Mouse (Mus musculus) hindbrain, embryonic 15.5 days (tissue): ENCODE results near the gene Tmem167b. TPM values are rescaled to one million over a fixed set of nuclear protein-coding genes. Genes with fewer than 3 reads are reported as not detected.

Experiments used
- ATAC-seq: fragments of 200-750 bp; cut with Nextera tagmentation; 2 replicates; pipeline ENCODE4 v1.8.0; 2017; ENCODE audit warnings: low read depth, moderate number of reproducible peaks, moderate TSS enrichment; ENCODE audit not compliant: low FRiP score
- H3K27ac ChIP-seq: fragments of 300-500 bp; sonication (generic); replicated peaks from 2 replicates; pipeline ENCODE4 v1.5.1; 2015; ENCODE audit warnings: mild to moderate bottlenecking, inconsistent platforms
- H3K27me3 ChIP-seq: fragments of 300-500 bp; sonication (generic); 2 replicates; pipeline ENCODE4 v1.6.1; 2015; ENCODE audit warnings: control low read depth, inconsistent platforms
- H3K36me3 ChIP-seq: fragments of 300-500 bp; sonication (generic); 2 replicates; pipeline ENCODE4 v1.6.1; 2015; ENCODE audit warnings: control low read depth, inconsistent platforms
- H3K4me1 ChIP-seq: fragments of 300-500 bp; sonication (generic); replicated peaks from 2 replicates; pipeline ENCODE4 v1.6.1; 2015; ENCODE audit warnings: control low read depth, inconsistent platforms
- H3K4me2 ChIP-seq: fragments of 300-500 bp; sonication (generic); 2 replicates; pipeline ENCODE4 v1.6.1; 2015; ENCODE audit warnings: moderate library complexity, mild to moderate bottlenecking, inconsistent platforms
- H3K4me3 ChIP-seq: fragments of 300-500 bp; sonication (generic); 2 replicates; pipeline ENCODE4 v1.5.1; 2015; ENCODE audit warnings: mild to moderate bottlenecking, inconsistent platforms
- H3K9ac ChIP-seq: fragments of 300-500 bp; sonication (generic); 2 replicates; pipeline ENCODE4 v1.6.1; 2015; ENCODE audit warnings: inconsistent platforms
- H3K9me3 ChIP-seq: fragments of 300-500 bp; sonication (generic); 2 replicates; pipeline ENCODE4 v1.6.1; 2016; ENCODE audit warnings: control low read depth, inconsistent platforms
- WGBS: fragments of 180-500 bp; shearing (Covaris S2); methylation state at CpG from one replicate; pipeline ENCODE4 v1.1.7; 2015; 5-methylcytosine and 5-hydroxymethylcytosine counted together
- polyA plus RNA-seq: library from polyadenylated mRNA; unstranded; fragments of >200 nt; fragmentation: Nextera tagmentation; extraction: Ambion mirVana; gene quantifications from 2 replicates; pipeline ENCODE4 v1.2.1, GENCODE M21; 2015

The Tmem167b gene
- polyA plus RNA-seq = 51.1 and 54.0 TPM in 2 replicates

GRCm38 (mm10) chr3:108562133-108562730 lies at the start of gene Tmem167b:
Tmem167b (minus strand) TSS chr3:108562466.
- H3K9me3 ChIP-seq = no peaks in the 10 kb centered on the region
- peak within 1 kb of the TSS; percentile 80 for H3K4me2 ChIP-seq
- peak within 1 kb of the TSS; percentile 67 for H3K4me3 ChIP-seq
- H3K36me3 ChIP-seq = peaks cover 27% of the 10 kb centered on the region
- H3K27ac ChIP-seq = peak within 1 kb of the TSS; percentile 93
- peak within 1 kb of the TSS; percentile 64 for H3K9ac ChIP-seq
- peak; percentile 98 for ATAC-seq
- H3K27me3 ChIP-seq = no peaks in the 10 kb centered on the region
- H3K4me1 ChIP-seq = peaks cover 22% of the 10 kb centered on the region
- under 1% methylated on average over 43 of the region's 45 CpGs for WGBS

DNA sequence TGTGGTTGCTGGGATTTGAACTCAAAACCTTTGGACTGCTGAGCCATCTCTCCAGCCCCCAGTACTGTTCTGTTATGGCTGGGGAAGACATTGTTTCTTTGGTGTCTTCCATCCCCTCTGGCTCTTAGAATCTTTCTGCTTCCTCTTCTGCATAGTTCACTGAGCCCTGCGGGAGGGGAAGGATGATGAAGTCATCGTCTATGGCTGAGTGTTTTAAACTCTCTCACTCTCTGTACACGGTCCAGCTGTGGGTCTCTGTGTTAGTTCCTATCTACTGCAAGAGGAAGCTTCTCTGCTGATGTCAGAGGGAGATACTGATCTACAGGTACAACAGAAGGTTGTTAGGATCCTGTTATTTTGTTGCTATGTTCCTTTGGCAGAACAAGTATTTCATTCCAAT lies 46.6 kb upstream of the Tmem167b start:
- Histone ChIP-seq H3K4me2 (no peak overlapping the region), H3K9me3 (no peaks in the 10 kb centered on the region), H3K9ac (no peak overlapping the region), H3K4me3 (no peak overlapping the region), H3K36me3 (peaks cover 16% of the 10 kb centered on the region), H3K27me3 (no peaks in the 10 kb centered on the region), H3K4me1 (no peaks in the 10 kb centered on the region), H3K27ac (no peak overlapping the region)
- WGBS = 55% methylated on average over 3 of the region's 3 CpGs
- ATAC-seq = no peak

DNA sequence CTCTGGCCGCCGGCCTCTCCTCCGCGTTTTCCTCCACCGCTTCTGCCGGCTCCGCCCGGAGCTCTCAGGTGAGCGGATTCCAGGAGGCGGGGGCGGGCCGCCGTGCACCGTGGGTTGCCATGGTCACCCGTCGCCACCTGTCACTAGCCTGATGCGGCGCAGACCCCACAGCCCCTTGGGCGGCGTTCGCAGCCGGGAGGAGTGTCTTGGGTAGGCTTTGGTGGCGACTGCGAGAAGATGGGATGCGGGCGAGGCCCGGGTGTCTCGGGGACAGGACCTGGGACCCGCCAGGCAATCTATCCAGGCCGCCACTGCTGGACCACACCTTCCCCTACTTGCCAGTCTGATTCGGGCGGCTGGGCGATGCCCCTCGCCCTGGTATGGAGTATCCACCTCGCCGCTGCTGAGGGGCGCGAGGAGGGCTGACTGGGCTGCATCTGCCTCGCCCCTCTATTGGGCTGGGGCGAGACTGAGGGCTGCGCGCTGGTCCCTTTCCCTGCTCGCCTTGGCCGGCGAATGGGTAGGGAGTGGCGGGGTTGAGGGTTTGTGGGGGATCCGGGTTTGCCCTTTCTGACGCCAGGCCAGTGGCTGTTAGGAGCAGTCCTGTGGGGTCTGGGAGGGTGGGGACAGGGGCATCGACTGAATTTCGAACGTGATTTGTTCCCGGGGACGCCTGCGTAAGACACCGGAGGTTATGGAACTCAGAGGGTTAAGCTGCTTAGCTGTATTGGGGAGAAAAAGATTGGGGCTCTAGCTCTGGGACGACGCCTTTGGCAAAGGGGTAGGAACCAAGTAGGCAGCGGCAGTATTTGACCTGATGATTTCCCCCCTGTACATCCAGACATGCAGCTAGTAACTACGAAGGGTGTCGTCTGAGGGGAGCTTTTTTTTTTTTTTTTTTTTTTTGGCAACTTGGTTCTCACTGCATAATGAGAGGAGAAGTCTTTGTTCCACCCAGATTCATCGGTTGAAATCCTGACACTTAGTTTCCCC lies 29.6 kb upstream of the Tmem167b start:
- H3K9me3 ChIP-seq = no peaks in the 10 kb centered on the region
- peak overlapping the region; percentile 93 for H3K9ac ChIP-seq
- no peaks in the 10 kb centered on the region for H3K27me3 ChIP-seq
- under 1% methylated on average over 55 of the region's 61 CpGs for WGBS
- peaks cover 10% of the 10 kb centered on the region for H3K4me1 ChIP-seq
- no peaks in the 10 kb centered on the region for H3K36me3 ChIP-seq
- peak; percentile 87 for ATAC-seq
- peak overlapping the region; percentile 64 for H3K4me2 ChIP-seq
- H3K27ac ChIP-seq = peak overlapping the region; percentile 94
- H3K4me3 ChIP-seq = peak overlapping the region; percentile 90

DNA sequence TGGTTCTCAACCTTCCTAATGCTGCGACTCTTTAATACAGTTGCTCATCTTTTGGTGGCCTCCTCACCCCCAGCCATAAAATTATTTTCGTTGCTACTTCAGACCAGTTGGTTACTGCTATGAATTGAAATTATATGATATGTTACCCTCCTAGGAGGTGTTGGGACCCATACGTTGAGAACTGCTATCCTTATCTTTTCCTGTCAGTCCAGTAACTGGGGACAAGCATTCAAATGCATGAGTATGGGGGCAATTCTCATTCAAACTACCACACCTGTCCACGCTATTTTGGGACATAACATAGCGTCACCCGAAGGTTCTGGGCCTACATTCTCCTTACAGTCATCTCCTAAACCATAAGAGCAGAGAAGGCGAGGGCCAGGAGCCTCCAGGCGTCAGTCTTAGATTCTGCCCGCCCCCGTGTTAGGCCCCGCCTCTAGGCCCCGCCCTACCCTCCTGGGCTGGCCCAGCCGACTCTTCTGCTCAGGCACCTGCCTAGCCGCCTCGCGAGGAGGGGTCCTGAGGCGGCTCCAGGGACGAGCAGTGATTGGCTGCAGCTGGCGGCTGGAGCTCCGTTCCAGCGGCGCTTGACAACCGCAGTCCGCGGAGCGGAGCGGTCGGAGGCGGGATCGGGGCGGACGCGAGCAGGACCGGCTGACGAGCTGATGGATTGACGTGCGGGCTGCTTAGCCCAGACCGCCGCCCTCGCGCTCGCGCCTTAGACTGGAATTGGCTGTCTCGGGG lies 28.7 kb upstream of the Tmem167b start, which contains the start of gene Wdr47:
Wdr47 (plus strand) TSS at position 494 of the 744 bp plus-strand sequence.
- Histone ChIP-seq H3K4me3 (peak within 1 kb of the TSS; percentile 90), H3K27me3 (no peaks in the 10 kb centered on the region), H3K27ac (peak within 1 kb of the TSS; percentile 94), H3K4me1 (peaks cover 10% of the 10 kb centered on the region), H3K9ac (peak within 1 kb of the TSS; percentile 93), H3K4me2 (peak within 1 kb of the TSS; percentile 64), H3K36me3 (no peaks in the 10 kb centered on the region), H3K9me3 (no peaks in the 10 kb centered on the region)
- WGBS = 5% methylated on average over 43 of the region's 44 CpGs
- peak; percentile 98 for ATAC-seq

DNA sequence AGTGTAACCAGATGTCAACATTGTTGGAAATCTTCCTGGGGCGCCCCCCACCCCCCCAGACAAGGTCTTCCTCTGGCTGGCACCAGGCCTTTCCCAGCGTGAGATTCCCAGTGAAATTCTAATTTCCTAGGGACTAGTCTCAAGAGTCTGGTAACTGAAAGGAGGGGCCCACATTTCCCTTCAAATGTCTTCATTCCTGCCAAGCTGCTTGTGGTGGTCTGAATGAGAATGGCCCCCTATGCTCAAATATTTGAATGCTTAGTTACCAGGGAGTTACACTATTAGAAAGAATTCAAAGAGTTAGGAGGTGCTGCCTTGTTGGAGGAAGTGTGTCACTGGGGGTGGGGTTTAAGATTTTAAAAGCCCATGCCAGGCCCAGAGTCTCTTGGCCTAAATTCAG lies 26.2 kb upstream of the Tmem167b start:
- Histone ChIP-seq H3K27me3 (no peaks in the 10 kb centered on the region), H3K4me3 (no peak overlapping the region), H3K27ac (0 out of 2 replicates have a peak overlapping the region, but pooled peaks have one; percentile 8), H3K36me3 (no peaks in the 10 kb centered on the region), H3K9me3 (no peaks in the 10 kb centered on the region), H3K9ac (no peak overlapping the region), H3K4me2 (no peak overlapping the region), H3K4me1 (peaks cover 8% of the 10 kb centered on the region)
- WGBS = 27% methylated on average over 2 of the region's 2 CpGs
- ATAC-seq = no peak

- no peak overlapping the region for H3K9ac ChIP-seq
- no peaks in the 10 kb centered on the region for H3K4me1 ChIP-seq
- 81% methylated on average over 4 of the region's 4 CpGs for WGBS
- no peak for ATAC-seq
- no peak overlapping the region for H3K27ac ChIP-seq
- no peaks in the 10 kb centered on the region for H3K27me3 ChIP-seq
- no peak overlapping the region for H3K4me3 ChIP-seq
- H3K4me2 ChIP-seq = no peak overlapping the region
- H3K9me3 ChIP-seq = no peaks in the 10 kb centered on the region
- H3K36me3 ChIP-seq = no peaks in the 10 kb centered on the region
These were observed 22.3 kb upstream of the Tmem167b start for GRCm38 (mm10) chr3:108584580-108584979.

DNA sequence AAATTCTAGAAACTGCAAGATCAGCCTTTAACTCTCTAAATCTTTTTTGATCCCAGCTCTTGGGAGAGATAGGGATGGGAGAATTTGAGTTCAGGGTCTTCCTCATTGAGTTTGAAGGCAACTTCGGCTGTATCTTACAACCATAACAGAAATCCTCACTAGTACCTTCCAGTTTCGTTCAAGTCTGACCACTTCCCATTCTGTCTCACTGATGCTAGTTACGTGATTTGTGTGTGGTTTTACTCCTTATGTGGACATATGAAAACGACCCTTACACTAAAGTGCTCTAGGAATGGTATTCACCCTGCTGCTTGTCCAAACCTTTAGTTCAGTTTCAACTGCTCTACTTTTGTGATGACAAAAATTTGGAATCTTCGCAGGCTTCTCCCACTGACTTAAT lies 11.8 kb upstream of the Tmem167b start:
- peaks cover 19% of the 10 kb centered on the region for H3K4me1 ChIP-seq
- no peak overlapping the region for H3K4me2 ChIP-seq
- H3K27ac ChIP-seq = no peak overlapping the region
- peaks cover 3% of the 10 kb centered on the region; the same call in 1 of the 2 replicates for H3K36me3 ChIP-seq
- WGBS = 91% methylated on average over 5 of the region's 5 CpGs
- H3K9ac ChIP-seq = no peak overlapping the region
- ATAC-seq = no peak
- no peaks in the 10 kb centered on the region for H3K9me3 ChIP-seq
- no peaks in the 10 kb centered on the region for H3K27me3 ChIP-seq
- no peak overlapping the region for H3K4me3 ChIP-seq

DNA sequence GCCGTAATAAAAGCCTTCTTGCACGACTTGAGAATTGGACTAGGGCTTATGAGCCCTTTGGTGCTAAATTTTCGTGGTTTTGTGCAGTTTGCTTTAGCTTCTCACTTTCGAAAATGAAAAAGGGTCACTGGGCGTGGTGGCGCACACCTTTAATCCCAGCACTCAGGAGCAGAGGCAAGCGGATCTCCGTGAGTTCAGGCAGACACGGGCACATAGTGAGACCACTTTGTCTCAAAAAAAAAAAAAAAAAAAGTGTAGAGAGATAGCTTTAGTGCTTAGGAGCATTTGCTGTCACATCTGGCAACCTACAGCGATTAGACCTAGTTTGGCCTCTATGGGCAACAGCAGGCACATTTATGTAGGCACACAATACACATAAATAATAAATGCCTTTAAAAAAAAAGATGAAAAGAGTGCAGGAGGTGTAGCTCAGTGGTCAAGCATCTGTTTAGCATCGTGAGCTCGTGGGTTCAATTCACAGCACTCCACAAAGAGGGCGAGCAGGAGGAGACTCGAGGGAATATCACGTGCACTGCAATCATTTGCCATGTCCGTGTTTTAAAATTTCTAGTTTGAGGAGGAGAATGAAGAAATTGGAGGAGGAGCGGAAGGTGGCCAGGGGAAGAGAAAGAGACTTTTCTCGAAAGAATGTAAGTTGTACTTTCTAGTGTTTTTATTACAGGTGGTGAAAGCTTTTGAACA lies 10.2 kb upstream of the Tmem167b start:
- ATAC-seq = no peak
- peak overlapping the region; percentile 63 for H3K4me3 ChIP-seq
- peak overlapping the region; percentile 84; the same call in 1 of the 2 replicates for H3K27ac ChIP-seq

DNA sequence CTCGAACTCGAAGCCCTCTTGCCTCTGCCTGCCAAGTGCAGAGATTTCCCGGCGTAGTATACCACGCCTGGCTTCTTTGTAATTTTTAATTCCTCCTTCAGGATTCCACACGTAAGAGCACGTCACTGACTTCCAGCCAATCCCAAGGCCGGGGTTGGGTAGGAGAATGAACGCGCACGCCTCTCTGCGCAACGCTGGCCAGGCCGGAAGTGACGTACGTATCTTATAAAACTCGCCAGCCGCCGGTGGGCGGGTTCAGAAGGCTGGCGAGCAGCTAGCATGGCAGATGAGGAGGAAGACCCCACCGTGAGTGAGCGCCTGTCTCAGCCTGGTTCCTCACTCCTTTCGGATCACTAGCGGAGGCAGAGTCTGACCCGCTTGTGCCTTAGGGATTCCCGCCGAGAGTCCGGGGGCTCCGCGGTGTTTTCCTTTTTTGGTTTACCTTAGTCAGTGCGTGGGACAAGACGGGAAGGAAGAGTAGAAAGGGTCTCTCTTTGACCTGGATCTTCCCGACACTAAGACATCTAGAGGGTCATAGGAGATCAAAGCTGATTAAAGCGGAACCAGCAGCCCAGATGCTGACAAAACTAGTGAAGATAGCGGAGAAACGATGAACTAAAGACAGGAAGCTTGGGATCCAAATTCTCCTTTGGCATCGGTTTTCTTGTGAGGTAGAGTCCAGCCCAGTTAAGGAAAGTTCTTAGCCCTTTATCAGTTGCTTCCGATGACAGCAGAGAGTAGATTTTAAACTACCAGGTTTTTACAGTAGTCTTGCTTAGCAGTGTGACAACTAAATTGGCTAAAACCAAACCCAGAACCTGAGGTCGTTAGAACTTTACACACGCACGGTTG lies 9.4 kb upstream of the Tmem167b start, which contains the start of gene Taf13:
Taf13 (plus strand) TSS at position 256 of the 852 bp plus-strand sequence.
- WGBS = 2% methylated on average over 42 of the region's 42 CpGs
- H3K4me1 ChIP-seq = peaks cover 19% of the 10 kb centered on the region
- H3K4me3 ChIP-seq = peak within 1 kb of the TSS; percentile 63
- H3K36me3 ChIP-seq = no peaks in the 10 kb centered on the region
- peak within 1 kb of the TSS; percentile 84 for H3K27ac ChIP-seq
- H3K27me3 ChIP-seq = no peaks in the 10 kb centered on the region
- no peaks in the 10 kb centered on the region for H3K9me3 ChIP-seq
- peak within 1 kb of the TSS; percentile 67 for H3K9ac ChIP-seq
- peak within 1 kb of the TSS; percentile 62 for H3K4me2 ChIP-seq
- ATAC-seq = peak; percentile 98

More for the DNA sequence above, 10.2 kb upstream of the Tmem167b start:
- Histone ChIP-seq H3K27me3 (no peaks in the 10 kb centered on the region), H3K9ac (peak overlapping the region; percentile 67), H3K4me2 (peak overlapping the region; percentile 62), H3K9me3 (no peaks in the 10 kb centered on the region), H3K36me3 (no peaks in the 10 kb centered on the region), H3K4me1 (peaks cover 19% of the 10 kb centered on the region)
- WGBS = 41% methylated on average over 18 of the region's 18 CpGs

GRCm38 (mm10) chr3:108570813-108571212 lies 8.5 kb upstream of the Tmem167b start:
- 87% methylated on average over 14 of the region's 14 CpGs for WGBS
- 0 out of 2 replicates have a peak overlapping the region, but pooled peaks have one; percentile 84 for H3K27ac ChIP-seq
- no peaks in the 10 kb centered on the region for H3K36me3 ChIP-seq
- peaks cover 19% of the 10 kb centered on the region for H3K4me1 ChIP-seq
- no peaks in the 10 kb centered on the region for H3K27me3 ChIP-seq
- no peaks in the 10 kb centered on the region for H3K9me3 ChIP-seq
- H3K4me3 ChIP-seq = peak overlapping the region; percentile 63; the same call in 1 of the 2 replicates
- H3K4me2 ChIP-seq = peak overlapping the region; percentile 62
- no peak; the same call in none of the 2 replicates for ATAC-seq
- no peak overlapping the region for H3K9ac ChIP-seq
